Mouse (Mus musculus) gastrocnemius, adult 2 months (tissue): ENCODE measurements around the gene Llgl2. TPM values are rescaled to one million over a fixed set of nuclear protein-coding genes. Genes with fewer than 3 reads are reported as not detected.
"Not testable (repeated sequence)": the region's sequence is repeated elsewhere in the genome, so short reads cannot be mapped to it uniquely, and the experiment has no call there.

Source experiments
- DNase-seq: peaks from one replicate; pipeline ENCODE4 v3.0.0; 2022
- H3K27ac ChIP-seq: fragments of 200-600 bp; 2 replicates; pipeline ENCODE4 v1.8.1; 2022; ENCODE audit warnings: mild to moderate bottlenecking
- H3K4me3 ChIP-seq: fragments of 200-600 bp; 2 replicates; pipeline ENCODE4 v1.8.1; 2022; ENCODE audit warnings: mild to moderate bottlenecking, moderate library complexity
- CTCF ChIP-seq: fragments of 200-600 bp; IDR thresholded peaks from 2 replicates; pipeline ENCODE4 v1.8.1; 2022; ENCODE audit warnings: antibody characterized with exemption, mild to moderate bottlenecking, moderate library complexity
- intact Hi-C: fragments of 180-260 bp; cut with DNase I; formaldehyde crosslinking; loops from one replicate; pipeline ENCODE4 v1.15.1; 2025
- total RNA-seq, 2 experiments: library from RNA; stranded (reverse); gene quantifications; 2 replicates each; pipeline ENCODE4 v1.2.3; 2021

The Llgl2 gene
- total RNA-seq, 2 experiments from 2014 or later = 8.3 to 9.8 TPM

DNA sequence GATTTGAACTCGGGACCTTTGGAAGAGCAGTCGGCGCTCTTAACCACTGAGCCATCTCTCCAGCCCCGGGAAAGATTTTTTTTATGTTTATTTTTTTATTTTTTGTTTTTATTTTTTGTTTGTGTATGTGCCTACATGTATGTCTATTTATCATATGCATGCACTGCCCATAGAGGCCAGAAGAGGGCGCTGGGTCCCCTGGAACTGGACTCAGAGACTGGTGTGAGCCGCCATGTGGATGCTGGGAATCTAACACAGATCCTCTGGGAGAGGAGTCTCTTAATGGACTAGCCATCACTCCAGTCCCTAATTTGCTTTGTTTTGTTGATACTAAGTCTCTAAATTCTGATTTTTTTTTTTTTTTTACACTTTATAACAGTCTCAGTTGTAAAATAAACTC lies 17.2 kb downstream of the Llgl2 start:
- H3K27ac ChIP-seq = no peak overlapping the region
- intact Hi-C loops = no loop called here
- no peak for DNase-seq

DNA sequence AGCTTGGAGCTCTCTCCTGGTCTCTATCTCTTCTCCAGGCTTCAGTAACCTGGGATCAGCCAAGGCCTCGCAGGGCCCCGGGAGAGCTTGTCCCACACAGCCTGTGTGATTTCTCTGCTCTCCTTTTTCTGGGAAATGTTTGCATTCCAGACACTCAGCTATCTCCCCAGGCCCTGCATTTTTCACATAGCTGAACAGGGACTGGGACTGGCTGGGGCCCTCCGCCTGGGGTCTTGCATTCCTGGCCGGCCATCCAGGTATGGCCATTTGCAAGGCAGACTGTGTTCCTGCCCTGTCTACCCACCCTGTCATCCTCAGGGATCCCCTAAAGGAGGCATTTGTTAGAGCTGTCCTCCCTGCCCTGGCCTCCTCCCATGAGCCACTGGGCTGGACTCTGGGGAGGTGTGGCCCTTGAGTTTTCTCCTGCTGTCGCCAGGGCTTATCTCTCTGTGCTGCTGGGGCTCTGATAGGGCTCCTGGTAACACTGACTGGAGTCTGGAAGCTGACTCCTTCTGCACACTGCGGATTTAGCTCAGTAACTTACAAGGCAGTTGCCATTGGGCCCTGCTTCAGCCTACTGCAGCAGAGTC lies 18.2 kb downstream of the Llgl2 start:
- DNase-seq = no peak
- TF ChIP-seq CTCF = no peak
- intact Hi-C loops = no loop called here
- H3K4me3 ChIP-seq = no peak overlapping the region
- peak overlapping the region; percentile 51 for H3K27ac ChIP-seq

More for the DNA sequence above, 17.2 kb downstream of the Llgl2 start:
- H3K4me3 ChIP-seq = no peak overlapping the region
- peak; percentile 24; the same call in 1 of the 2 replicates for TF ChIP-seq CTCF

DNA sequence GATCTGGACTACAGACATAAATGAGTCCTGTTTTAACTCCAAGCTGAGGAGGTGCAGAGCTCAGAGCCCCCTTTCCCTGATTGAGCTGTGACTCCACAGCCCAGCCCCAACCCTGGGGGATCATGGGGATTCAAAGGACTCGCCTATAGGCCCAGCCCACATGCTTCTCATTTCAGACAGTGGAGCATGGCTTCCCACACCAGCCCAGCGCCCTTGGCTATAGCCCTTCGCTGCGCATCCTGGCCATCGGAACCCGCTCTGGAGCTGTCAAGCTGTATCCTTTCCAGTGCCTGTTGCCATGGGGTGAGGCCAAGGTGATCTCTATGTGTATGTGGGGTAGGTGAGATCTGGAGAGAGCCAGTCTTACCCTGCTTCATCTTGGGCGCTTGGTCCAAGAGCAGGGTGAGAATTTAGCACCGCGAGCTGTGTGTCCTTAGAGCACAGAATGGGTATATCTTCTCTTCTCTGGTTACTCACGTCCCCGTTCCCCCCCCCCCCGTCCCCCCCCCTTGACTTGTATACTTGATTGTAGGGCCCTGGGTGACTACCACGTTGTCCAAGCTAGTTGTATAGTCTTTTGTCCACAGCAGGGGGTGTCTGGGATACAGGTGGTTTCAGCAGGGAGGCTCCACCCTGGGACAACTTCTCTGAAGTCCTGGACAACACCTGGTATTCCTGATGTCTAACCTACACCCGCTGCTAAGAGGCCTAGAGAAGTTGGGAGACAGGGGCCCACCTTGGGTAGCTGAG lies 19.5 kb downstream of the Llgl2 start:
- H3K4me3 ChIP-seq = no peak overlapping the region
- no peak overlapping the region for H3K27ac ChIP-seq
- DNase-seq = no peak
- no peak for TF ChIP-seq CTCF
- intact Hi-C loops = no loop called here

DNA sequence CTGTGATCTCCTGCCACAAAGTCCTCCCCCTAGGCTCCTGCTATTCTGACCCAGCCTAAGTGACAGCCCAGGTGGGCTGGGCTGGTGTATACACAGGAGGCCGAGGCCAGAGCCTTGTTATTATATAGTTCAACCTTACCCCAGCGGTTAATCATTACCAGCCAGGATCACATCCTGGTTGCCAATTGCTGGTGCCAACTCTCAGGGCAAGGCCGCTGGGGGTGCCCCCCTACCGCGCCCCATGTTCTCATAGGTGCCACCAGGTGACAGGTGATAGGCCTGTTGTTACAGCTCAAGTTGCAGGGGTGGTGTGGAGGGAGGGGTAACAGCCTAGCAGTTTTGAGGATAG lies 20.0 kb downstream of the Llgl2 start:
- intact Hi-C loops = no loop called here
- no peak overlapping the region for H3K4me3 ChIP-seq
- TF ChIP-seq CTCF = no peak
- no peak overlapping the region for H3K27ac ChIP-seq
- no peak for DNase-seq

DNA sequence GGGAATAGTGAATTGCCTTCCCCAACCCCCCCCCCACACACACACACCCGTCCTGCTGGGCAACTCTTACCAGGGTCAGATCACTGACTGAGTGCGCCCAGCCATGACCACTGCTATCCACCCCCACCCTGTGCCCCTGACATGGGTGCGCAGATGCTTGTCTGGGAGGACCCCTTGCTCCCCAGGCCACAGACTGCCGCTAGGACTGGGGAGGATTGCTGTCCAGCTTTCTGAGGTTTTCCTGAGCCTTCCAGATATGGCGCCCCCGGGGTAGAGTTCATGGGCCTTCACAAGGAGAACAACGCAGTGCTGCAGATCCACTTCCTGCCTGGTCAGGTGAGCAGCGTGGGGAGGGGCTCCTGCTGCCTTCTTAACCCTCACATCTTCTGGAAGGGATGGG lies 20.4 kb downstream of the Llgl2 start:
- TF ChIP-seq CTCF = no peak
- intact Hi-C loops = no loop called here
- no peak overlapping the region for H3K4me3 ChIP-seq
- no peak overlapping the region for H3K27ac ChIP-seq
- DNase-seq = no peak

DNA sequence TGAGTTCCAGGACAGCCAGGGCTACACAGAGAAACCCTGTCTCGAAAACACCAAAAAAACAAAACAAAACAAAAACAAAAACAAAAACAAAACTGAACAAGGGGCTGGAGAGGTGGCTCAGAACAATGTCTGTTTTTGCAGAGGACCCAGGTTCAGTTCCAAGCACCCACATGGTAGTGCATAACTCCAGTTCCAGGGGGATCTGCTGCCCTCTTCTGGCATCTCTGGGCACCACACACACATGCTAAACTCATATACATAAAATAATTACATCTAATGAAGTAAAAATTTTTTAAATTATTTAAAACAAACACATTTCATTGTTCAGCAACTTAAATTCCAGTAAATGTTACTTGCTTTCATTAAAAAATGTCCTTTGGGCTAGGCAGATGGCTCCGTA lies 22.0 kb downstream of the Llgl2 start:
- DNase-seq = no peak
- Histone ChIP-seq H3K27ac (no peak overlapping the region), H3K4me3 (no peak overlapping the region)
- TF ChIP-seq CTCF = peak; percentile 3; the same call in 1 of the 2 replicates
- intact Hi-C loops = no loop called here

DNA sequence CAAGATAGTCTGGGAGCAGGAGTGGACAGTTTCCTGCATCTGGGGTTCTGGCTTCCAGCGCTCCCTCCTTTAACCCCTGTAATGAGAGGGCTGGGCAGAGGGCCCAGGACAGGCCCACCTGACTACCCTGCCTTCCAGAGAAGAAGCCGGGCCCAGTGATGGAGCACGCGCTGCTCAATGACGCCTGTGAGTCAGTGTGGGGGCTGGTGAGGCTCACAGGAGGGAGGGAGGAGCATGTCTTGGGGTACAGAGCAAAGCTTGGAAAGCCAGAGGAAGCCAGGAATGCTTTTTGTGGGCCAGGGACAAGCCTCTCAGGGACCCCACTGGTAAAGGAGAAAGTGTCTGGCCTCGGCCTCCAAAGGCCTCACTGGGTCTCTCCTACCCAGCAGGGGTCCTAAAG lies 30.8 kb downstream of the Llgl2 start:
- TF ChIP-seq CTCF = no peak
- Histone ChIP-seq H3K27ac (no peak overlapping the region), H3K4me3 (no peak overlapping the region)
- intact Hi-C loops = no loop called here
- no peak for DNase-seq

DNA sequence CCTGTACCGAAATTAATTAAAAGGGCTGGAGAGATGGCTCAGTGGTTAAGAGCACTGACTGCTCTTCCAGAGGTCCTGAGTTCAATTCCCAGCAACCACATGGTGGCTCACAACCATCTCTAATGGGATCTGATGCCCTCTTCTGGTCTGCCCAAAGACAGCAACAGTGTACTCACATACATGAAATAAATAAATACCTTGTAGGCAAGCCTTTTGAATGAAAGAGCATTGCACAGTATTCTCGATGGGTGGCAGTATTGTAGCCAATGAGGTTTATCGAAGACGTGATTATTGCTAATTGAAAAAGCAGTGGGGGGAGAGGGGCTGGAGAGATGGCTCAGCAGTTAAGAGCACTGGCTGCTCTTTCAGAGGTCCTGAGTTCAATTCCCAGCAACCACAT lies 33.3 kb downstream of the Llgl2 start:
- intact Hi-C loops, H3K27ac ChIP-seq, DNase-seq, H3K4me3 ChIP-seq: not testable (repeated sequence)

DNA sequence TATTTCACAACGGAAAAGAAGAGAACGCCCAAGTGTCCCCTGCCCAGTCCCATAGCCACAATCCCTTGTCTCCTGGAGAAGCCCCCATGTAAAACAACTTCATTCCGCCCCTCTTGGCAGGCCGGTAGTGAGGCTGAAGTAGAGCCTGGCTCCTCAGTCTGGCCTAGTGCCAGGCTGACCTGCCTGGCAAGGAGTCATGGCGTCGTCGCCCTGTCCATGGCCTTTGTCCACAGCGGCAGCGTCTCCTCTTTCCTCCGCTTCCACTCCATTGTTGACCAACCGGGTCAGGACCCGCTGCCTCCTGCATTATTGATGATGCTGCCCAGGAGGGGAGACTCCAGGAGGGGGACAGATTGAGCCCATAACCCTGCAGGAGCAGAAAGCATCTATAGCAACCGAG lies 34.1 kb downstream of the Llgl2 start:
- Histone ChIP-seq H3K4me3 (no peak overlapping the region), H3K27ac (no peak overlapping the region)
- TF ChIP-seq CTCF = no peak
- intact Hi-C loops = loop anchor here (2.0 kb wide), 1 partner anchor 19 kb away; no protein-coding TSS in a partner anchor
- no peak for DNase-seq

DNA sequence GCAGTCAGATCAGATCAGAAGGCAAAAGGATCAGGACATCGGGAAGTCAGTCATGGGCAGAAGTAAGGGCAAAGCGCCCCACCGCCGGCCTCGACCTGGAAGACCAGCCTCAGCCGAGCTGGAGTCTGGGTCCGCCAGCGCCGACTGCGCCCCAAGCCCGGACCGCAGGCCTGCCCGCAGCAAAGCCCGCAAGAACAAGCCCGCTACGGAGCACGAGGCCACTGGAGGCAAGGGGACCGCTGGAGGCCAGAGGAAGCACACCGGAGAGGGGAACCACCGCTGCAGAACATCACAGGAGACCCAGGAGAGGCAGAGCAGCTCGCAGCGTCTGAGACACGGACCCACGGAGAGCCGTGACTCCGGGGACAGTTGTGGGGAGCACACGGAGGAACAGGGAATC lies 34.5 kb downstream of the Llgl2 start, which contains the start of gene Myo15b:
Gene Myo15b, plus strand, starts transcription at position 53 of the 400 bp plus-strand sequence.
- no peak for TF ChIP-seq CTCF
- Histone ChIP-seq H3K27ac (no peak within 1 kb of the TSS), H3K4me3 (peak within 1 kb of the TSS; percentile 67)
- no peak for DNase-seq
- intact Hi-C loops = loop anchor here (2.0 kb wide), 1 partner anchor 20 kb away; no protein-coding TSS in a partner anchor

DNA sequence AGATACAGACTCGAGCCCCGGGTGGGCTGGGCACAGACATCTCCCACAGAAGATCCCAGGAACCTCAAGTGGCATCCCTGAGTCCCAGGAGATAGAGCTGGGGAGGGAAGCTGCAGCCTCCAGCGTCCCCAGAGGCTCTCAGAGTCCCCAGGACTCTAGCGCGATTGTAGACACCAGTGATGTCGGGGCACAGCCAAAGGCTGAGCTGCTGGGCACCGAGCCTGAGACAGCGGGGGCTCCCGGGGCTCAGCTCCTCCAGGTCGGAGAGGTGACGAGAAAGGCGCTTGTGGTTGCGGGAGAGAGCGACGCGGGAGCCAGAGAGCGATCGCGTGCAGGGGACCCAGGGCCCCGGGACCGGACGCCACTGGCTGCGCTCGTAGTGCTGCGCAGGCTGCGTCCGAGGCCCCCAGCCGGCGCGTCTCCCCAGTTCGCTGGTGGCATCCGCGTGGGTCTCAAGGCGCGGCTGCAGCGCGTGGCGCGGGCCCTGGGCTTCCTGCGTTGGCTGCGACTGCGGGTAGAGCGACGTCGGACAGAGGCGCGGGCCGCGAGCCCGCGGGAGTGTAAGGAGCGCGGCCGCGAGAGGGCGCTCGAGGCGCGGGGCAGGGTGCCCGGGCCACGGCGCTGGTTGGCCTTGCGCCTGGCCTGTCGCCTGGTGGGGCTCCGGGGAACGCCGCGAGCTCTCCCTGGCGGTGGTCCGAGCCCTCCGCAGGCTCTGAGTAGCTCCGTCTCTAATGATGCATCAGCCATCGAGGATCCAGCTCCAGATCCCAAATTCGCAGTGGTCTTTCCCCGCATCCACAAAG lies 35.5 kb downstream of the Llgl2 start:
- Histone ChIP-seq H3K4me3 (peak overlapping the region; percentile 67), H3K27ac (no peak overlapping the region)
- peak; percentile 94 for DNase-seq
- intact Hi-C loops = loop anchor here (2.0 kb wide), 1 partner anchor 21 kb away; no protein-coding TSS in a partner anchor
- TF ChIP-seq CTCF = peak; percentile 96

DNA sequence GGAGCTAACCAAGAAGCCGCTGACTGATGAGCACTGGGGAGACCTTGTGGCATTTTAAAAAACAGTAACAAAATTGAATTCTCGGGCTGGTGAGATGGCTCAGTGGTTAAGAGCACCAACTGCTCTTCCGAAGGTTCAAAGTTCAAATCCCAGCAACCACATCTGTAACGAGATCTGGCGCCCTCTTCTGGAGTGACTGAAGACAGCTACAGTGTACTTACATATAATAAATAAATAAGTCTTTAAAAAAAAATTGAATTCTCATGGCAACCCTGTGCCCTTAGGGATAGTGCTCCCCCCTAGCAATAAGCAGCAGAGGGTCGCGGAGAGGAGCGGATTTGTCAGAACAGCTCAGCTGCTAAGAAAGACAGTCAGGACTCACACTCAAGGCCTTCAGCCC lies 40.0 kb downstream of the Llgl2 start:
- intact Hi-C loops = no loop called here
- peak; percentile 25; the same call in 1 of the 2 replicates for TF ChIP-seq CTCF
- no peak for DNase-seq

DNA sequence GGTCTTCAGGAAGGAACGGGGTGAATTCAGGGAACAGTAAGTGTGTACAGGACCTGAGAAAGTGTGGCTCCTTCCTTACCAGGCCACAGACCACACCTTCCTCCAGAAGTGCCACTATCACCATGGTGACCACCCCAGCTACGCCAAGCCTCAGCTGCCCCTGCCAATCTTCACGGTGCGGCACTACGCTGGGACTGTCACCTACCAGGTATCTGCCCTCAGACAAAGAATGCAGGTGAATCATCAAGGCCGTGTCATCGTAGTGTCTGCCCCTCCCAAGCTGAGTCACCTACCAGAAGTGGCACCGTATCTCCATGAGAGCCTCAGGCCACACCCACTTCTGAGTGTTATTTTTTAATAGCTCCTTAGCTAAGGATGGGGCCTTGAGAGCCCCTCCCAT lies 45.5 kb downstream of the Llgl2 start:
- no peak overlapping the region for H3K4me3 ChIP-seq
- intact Hi-C loops = no loop called here
- H3K27ac ChIP-seq = no peak overlapping the region
- TF ChIP-seq CTCF = no peak
- DNase-seq = no peak

More for the DNA sequence above, 40.0 kb downstream of the Llgl2 start:
- Histone ChIP-seq H3K27ac (no peak overlapping the region), H3K4me3 (no peak overlapping the region)
